Mouse (Mus musculus) cerebellum, adult 8-10 months (tissue): Measurements from ENCODE around the gene Nell1.
"Not testable (repeated sequence)": the region's sequence is repeated elsewhere in the genome, so short reads cannot be mapped to it uniquely, and the experiment has no call there.

Experiments
- DNase-seq: peaks from one replicate; pipeline ENCODE4 v3.0.0; 2022

Nell1 gene

GRCm38 (mm10) chr7:49974841-49975440 is at the start of gene Nell1:
Nell1 (plus strand) TSS chr7:49974864.
- DNase-seq = no peak

- no peak for DNase-seq
Observed at GRCm38 (mm10) chr7:49928571-49928970, 46.1 kb upstream of the Nell1 start.

GRCm38 (mm10) chr7:49929999-49930398 is 44.7 kb upstream of the Nell1 start:
- no peak for DNase-seq

GRCm38 (mm10) chr7:49933386-49934115 is 41.1 kb upstream of the Nell1 start:
- DNase-seq = not testable (repeated sequence)

GRCm38 (mm10) chr7:49936821-49937220 is 37.8 kb upstream of the Nell1 start:
- no peak for DNase-seq

GRCm38 (mm10) chr7:49942023-49942422 is 32.6 kb upstream of the Nell1 start:
- no peak for DNase-seq

GRCm38 (mm10) chr7:49942490-49942889 is 32.2 kb upstream of the Nell1 start:
- DNase-seq = no peak

GRCm38 (mm10) chr7:49946691-49947090 is 28.0 kb upstream of the Nell1 start:
- no peak for DNase-seq

- peak; percentile 15 for DNase-seq
Observed at GRCm38 (mm10) chr7:49953546-49954181, 21.0 kb upstream of the Nell1 start.

- DNase-seq = no peak
Observed at GRCm38 (mm10) chr7:49954834-49955233, 19.8 kb upstream of the Nell1 start.

GRCm38 (mm10) chr7:49957142-49957541 is 17.5 kb upstream of the Nell1 start:
- no peak for DNase-seq

- DNase-seq = no peak
Observed at GRCm38 (mm10) chr7:49963764-49964163, 10.9 kb upstream of the Nell1 start.

GRCm38 (mm10) chr7:49969516-49969915 is 5.1 kb upstream of the Nell1 start:
- no peak for DNase-seq

- no peak for DNase-seq
Observed at GRCm38 (mm10) chr7:49975441-49976121, 917 bp downstream of the Nell1 start.

GRCm38 (mm10) chr7:49981511-49982227 is 7.0 kb downstream of the Nell1 start:
- DNase-seq = no peak

- no peak for DNase-seq
Observed at GRCm38 (mm10) chr7:49984698-49985097, 10.0 kb downstream of the Nell1 start.

- no peak for DNase-seq
Observed at GRCm38 (mm10) chr7:49985947-49986346, 11.3 kb downstream of the Nell1 start.

GRCm38 (mm10) chr7:49999321-49999720 is 24.7 kb downstream of the Nell1 start:
- no peak for DNase-seq

- no peak for DNase-seq
Observed at GRCm38 (mm10) chr7:50005268-50005667, 30.6 kb downstream of the Nell1 start.

GRCm38 (mm10) chr7:50035187-50036153 is 60.8 kb downstream of the Nell1 start:
- no peak for DNase-seq

GRCm38 (mm10) chr7:50041112-50041511 is 66.4 kb downstream of the Nell1 start:
- DNase-seq = no peak

GRCm38 (mm10) chr7:50050144-50050543 is 75.5 kb downstream of the Nell1 start:
- DNase-seq = no peak
